Mouse (Mus musculus) activated CD4-positive, CD25-positive, alpha-beta regulatory T cell, adult 4 months (primary cell): Measurements from ENCODE around the gene Prmt9. TPM values are rescaled to one million over a fixed set of nuclear protein-coding genes. Genes with fewer than 3 reads are reported as not detected.
A peak's percentile ranks its signal among the peaks of the same experiment; 100 is the strongest.

ENCODE experiments used
- ATAC-seq: one replicate; pipeline ENCODE4 v1.8.0; 2017
- polyA plus RNA-seq, 2 experiments: library from polyadenylated mRNA; unstranded; fragments of 100-300 nt; shearing (Covaris generic); gene quantifications; one replicate each; pipeline ENCODE4 v1.2.1; 2017

Prmt9 gene
- polyA plus RNA-seq: 10 to 100 TPM; 11.5 to 15.7 TPM

DNA sequence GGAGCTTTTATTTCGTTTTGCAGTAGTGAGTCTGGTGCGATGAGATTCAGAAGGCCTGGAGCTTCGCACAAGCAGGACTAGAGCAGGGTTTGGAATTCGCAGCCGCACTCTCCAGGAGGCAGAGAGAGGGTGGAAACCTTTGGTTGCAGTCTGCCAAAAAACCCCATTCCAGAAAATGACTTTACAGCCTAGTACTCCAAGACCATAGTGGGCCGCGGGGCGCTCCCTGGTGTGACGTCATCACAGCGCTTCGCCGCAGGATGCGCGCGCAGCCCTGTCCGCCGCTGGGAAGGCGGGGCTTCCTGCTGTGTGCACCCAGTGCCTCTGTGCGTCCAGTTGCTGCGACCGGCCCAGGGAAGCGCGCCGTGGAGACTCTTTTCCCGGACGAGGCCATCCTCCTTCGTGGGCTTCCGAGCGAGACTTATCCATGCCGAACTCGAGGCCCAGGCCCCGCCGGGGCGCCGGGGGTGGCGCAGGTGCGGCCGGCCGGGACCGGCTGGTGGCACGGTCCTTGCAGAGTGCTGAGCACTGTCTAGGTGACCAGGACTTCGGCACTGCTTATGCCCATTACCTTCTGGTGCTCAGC is at the start of gene Prmt9:
Gene Prmt9, plus strand, starts transcription at position 277 of the 586 bp plus-strand sequence.
- ATAC-seq: peak; percentile 93

DNA sequence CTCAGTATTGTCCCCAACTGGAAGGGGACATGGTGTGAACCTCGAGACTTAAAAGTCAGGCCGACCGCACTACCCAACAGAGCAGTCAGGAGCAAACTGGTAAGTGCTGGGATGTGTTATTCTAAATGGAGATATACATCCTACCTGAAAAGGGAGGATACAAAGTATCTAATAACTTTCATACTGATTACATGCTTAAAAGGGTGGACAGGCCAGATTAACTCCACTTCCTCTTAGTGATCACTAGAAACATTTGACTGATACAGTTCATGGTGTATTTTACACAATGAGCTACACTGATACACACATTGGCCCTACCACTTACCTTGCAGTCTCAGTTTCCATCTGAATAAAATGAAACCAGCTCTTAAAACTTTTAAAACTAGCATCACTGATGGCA is 48.9 kb upstream of the Prmt9 start:
- ATAC-seq: no peak

DNA sequence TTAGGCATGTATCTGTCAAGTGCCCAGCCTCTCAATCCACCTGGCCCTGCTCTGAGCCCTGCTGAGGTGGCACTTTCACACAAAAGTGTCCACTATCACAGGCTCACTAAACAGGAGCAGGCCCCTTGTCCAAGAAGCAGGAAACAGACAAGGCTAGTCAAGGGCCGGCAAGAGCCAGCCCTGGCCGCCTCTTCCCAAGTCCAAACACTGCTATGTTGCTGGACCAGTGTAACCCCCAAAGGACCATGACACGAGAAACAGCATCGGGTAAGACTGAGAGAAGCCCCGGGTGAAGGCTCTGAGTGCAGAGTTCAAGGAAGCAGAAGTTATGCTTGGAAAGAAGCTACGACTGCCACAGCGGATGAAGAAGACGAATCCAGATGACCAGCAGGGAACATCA is 48.1 kb upstream of the Prmt9 start:
- ATAC-seq: no peak

GRCm38 (mm10) chr8:77502547-77502946 is 46.6 kb upstream of the Prmt9 start:
- no peak for ATAC-seq

GRCm38 (mm10) chr8:77506539-77506938 is 42.7 kb upstream of the Prmt9 start:
- ATAC-seq: no peak

- ATAC-seq: no peak
Observed at GRCm38 (mm10) chr8:77507510-77508035, 41.6 kb upstream of the Prmt9 start.

DNA sequence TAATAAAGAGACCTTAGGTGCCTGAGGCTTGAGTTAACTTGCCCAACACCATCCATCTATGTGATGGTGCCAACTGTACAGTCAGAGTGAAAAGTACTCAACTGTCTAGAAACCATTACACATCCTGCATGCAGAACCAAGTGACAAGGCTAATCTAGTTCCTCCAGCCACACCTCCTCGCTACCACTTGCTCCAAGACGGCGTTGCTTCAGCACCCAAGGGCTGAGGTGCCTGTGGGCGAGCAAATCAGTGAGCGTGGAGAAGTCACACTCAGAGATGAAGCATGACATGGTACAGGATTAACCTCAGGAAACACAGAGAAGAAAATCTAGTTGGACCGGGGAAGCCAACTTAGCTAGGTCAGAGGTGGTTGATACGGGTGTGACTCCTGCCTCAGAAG is 40.2 kb upstream of the Prmt9 start:
- peak; percentile 66 for ATAC-seq

DNA sequence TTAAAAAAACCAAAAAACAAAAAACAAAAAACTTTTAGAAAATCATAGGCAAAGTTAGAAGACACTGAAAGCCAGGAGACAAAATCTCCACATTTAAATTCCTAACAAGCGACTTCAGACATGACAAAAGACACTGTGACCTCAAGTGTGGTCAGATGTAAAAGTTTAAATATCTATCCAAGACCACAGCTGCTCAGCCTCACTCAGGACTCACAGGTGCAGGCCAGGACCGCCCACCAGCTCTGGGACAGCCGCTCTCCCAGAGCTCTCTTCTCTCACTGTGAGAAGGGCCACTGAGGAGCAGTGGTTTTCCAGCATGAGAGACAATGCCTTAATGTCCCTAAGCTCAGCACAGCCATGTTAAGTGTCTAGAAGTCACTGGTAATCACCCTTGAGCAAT is 38.8 kb upstream of the Prmt9 start:
- ATAC-seq: no peak

GRCm38 (mm10) chr8:77511750-77512493 is 37.3 kb upstream of the Prmt9 start:
- no peak for ATAC-seq

DNA sequence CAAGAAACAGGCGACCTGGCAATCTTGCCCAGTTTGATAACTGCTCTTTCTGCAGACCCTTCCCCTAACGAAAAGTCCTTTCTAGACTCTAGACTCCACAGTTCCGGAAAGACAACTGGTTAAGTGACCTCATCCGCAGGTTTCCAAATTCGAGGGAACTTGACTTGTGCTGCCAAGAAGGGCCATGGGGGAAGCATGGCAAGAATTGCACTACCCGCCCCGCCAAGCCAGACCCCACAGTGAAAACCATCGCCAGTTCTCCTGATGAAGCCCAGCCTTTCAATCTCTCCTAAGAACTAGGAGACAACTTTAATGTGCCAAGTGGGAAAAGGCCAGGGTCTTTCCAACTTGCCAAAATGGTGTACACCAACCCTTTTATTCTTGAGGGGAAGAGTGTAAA is 34.0 kb upstream of the Prmt9 start:
- ATAC-seq: no peak

- ATAC-seq: no peak
Observed at GRCm38 (mm10) chr8:77515786-77516185, 33.4 kb upstream of the Prmt9 start.

GRCm38 (mm10) chr8:77516845-77517244 is 32.4 kb upstream of the Prmt9 start:
- ATAC-seq: no peak

DNA sequence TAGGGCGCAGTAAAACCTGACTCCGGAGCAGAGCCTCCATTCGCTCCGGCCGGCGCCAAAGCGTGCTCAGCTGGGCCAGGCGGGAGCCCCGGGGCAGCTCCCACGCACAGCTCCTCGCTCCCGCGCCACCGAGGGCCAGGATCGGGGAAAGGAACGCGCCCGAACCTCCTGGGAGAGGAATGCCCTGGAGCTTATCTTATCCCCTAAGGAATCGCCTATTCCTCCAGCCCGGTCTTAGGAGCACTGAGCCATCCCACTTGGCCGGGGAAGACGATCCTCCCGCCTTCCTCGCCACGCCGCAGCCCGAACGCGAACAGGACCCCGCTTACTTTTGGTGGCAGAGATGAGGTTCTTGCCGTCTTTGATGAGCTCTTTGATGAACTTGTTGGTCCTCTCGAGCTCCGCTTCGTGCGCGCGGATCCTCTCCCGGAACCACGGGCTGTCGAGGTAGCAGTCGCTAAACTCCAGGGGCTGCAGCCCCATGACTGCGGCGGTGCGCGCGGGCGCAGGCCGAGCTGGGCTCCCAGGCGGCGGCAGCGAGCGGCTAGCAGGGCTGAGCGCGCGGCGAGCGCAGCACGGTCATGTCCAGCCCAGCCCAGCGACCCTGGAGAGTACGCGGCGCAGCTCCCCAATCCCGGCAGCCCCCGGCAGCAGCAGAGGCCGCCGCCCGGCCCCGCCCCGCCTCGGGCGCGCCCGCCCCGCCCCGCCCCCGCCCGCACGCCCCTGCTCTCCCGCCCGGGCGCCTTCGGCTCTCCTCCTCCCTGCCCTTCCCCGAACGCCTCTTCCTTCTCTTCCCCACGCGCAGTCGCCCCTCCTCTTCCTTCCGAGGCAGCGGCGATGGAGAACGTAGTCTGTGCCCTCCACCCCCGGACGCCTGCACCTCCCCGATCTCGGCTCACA is 31.6 kb upstream of the Prmt9 start, which contains the start of gene Arhgap10:
Gene Arhgap10, minus strand, starts transcription at position 653 of the 900 bp plus-strand sequence.
- peak; percentile 93 for ATAC-seq

DNA sequence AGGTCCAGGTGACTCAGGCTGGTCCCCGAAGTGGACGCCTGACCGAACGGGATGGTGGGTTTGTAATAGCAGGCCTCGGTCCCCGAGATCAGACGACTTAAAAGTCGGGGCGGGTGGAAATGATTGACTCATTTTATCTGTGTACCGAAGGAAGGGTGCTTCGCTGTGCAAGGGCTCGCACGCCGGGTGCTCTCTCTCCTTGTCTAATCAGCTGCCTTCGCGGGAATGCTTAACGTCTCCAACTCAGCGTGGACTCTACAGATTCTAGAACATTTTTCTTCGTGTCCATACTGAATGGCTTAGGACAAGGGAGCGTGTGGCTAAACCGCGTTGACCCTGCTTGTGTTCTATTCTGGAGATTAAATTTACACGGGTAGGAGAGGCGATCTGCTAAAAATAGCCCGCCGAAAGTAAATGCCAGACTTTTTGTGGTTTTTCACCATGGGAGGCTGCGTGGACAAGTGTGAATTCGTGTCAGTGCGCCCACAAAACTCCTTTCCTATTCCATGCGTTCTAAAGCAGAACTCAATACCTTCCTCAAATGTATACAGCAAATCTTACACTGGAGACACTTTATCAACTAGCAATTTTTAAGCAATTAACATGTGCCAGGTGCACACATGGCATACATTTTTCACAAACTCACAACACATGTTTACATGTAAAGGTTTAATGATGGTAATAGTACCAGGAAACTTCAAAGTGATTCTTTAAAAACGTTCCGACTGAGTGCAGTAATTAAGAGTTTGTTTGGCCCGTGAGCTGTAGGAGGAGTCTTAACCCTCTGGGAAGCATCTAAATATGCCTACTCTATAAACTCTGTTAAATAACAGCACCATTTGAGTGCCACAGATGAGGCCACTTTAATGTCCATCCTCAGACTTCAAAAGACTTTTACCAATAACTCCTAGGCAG is 30.7 kb upstream of the Prmt9 start:
- peak; percentile 53 for ATAC-seq

DNA sequence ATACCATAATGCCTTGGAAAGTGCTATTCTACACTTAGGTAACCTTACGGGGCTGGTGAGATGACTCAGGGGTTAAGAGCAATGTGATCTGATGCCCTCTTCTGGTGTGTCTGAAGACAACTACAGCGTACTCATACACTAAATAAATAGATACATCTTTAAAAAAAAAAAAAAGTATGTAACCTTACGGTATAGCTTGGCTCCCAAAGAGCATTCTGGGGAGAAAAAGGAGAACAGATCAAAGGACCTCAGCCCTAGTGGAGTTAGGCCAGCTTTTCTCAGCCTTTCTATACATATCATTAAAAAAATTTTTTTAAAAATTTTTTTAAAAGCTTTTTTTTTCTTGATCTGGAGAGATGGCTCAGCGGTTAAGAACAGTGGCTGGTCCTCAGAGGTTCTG is 28.6 kb upstream of the Prmt9 start:
- no peak for ATAC-seq

- ATAC-seq: no peak
Observed at GRCm38 (mm10) chr8:77521028-77521785, 28.0 kb upstream of the Prmt9 start.

- no peak for ATAC-seq
Observed at GRCm38 (mm10) chr8:77522984-77523383, 26.2 kb upstream of the Prmt9 start.

GRCm38 (mm10) chr8:77524018-77524615 is 25.1 kb upstream of the Prmt9 start:
- ATAC-seq: no peak

GRCm38 (mm10) chr8:77524906-77525305 is 24.3 kb upstream of the Prmt9 start:
- no peak for ATAC-seq

GRCm38 (mm10) chr8:77526130-77526529 is 23.1 kb upstream of the Prmt9 start:
- ATAC-seq: no peak
